Mouse (Mus musculus) heart, postnatal 14 days (tissue): ENCODE data around the gene Ranbp17. TPM values are rescaled to one million over a fixed set of nuclear protein-coding genes. Genes with fewer than 3 reads are reported as not detected.
A peak's percentile ranks its signal among the peaks of the same experiment; 100 is the strongest.

Source experiments
- DNase-seq, 2 experiments: peaks; one replicate each; pipeline ENCODE4 v3.0.0; 2021 to 2022
- intact Hi-C: fragments of 180-260 bp; cut with DNase I; formaldehyde crosslinking; loops from one replicate; pipeline ENCODE4 v1.15.1; 2025
- total RNA-seq, 2 experiments: library from RNA; stranded (reverse); gene quantifications; 2 replicates each; pipeline ENCODE4 v1.2.3; 2021

The Ranbp17 gene
- total RNA-seq, 2 experiments from 2014 or later = 1.1 to 1.6 TPM

GRCm38 (mm10) chr11:33199906-33200763, 313.4 kb downstream of the Ranbp17 start:
- DNase-seq = peak; percentile 23 to 32
- intact Hi-C loops = loop anchor here (2.0 kb wide), 1 partner anchor 33 kb away; no protein-coding TSS in a partner anchor

- intact Hi-C loops = no loop called here
- DNase-seq = no peak
These were observed 314.4 kb downstream of the Ranbp17 start for GRCm38 (mm10) chr11:33199117-33199514.

GRCm38 (mm10) chr11:33198351-33199116, 315.0 kb downstream of the Ranbp17 start:
- intact Hi-C loops = no loop called here
- DNase-seq = no peak

GRCm38 (mm10) chr11:33197673-33198072, 315.9 kb downstream of the Ranbp17 start:
- intact Hi-C loops = no loop called here
- no peak for DNase-seq

- DNase-seq = no peak
- intact Hi-C loops = no loop called here
These were observed 316.4 kb downstream of the Ranbp17 start for GRCm38 (mm10) chr11:33197133-33197514.

GRCm38 (mm10) chr11:33196447-33197132, 317.0 kb downstream of the Ranbp17 start:
- DNase-seq = no peak
- intact Hi-C loops = no loop called here

- no peak for DNase-seq
- intact Hi-C loops = no loop called here
These were observed 317.8 kb downstream of the Ranbp17 start for GRCm38 (mm10) chr11:33195531-33196446.

GRCm38 (mm10) chr11:33195061-33195460, 318.5 kb downstream of the Ranbp17 start:
- intact Hi-C loops = no loop called here
- DNase-seq = no peak

GRCm38 (mm10) chr11:33193695-33194094, 319.9 kb downstream of the Ranbp17 start:
- intact Hi-C loops = no loop called here
- no peak for DNase-seq

GRCm38 (mm10) chr11:33181804-33182203, 331.7 kb downstream of the Ranbp17 start:
- intact Hi-C loops = no loop called here

GRCm38 (mm10) chr11:33180701-33181116, 332.8 kb downstream of the Ranbp17 start:
- intact Hi-C loops = no loop called here
- no peak for DNase-seq

More at GRCm38 (mm10) chr11:33181804-33182203, 331.7 kb downstream of the Ranbp17 start:
- no peak for DNase-seq

- no peak for DNase-seq
- intact Hi-C loops = loop anchor here (5.0 kb wide), 1 partner anchor 542 kb away; no protein-coding TSS in a partner anchor
These were observed 333.7 kb downstream of the Ranbp17 start for GRCm38 (mm10) chr11:33179802-33180201.

GRCm38 (mm10) chr11:33176525-33177245, 336.9 kb downstream of the Ranbp17 start:
- peak; percentile 27 to 64 for DNase-seq
- intact Hi-C loops = loop anchor here (1.0 to 5.0 kb wide), 4 partner anchors 119 to 546 kb away; no protein-coding TSS in a partner anchor

- DNase-seq = no peak
- intact Hi-C loops = loop anchor here (1.0 to 5.0 kb wide), 4 partner anchors 120 to 547 kb away; no protein-coding TSS in a partner anchor
These were observed 337.8 kb downstream of the Ranbp17 start for GRCm38 (mm10) chr11:33175768-33176167.

- peak; percentile 54 to 72 for DNase-seq
- intact Hi-C loops = no loop called here
These were observed 343.1 kb downstream of the Ranbp17 start for GRCm38 (mm10) chr11:33170489-33170888.

GRCm38 (mm10) chr11:33162998-33163506, 350.5 kb downstream of the Ranbp17 start, which contains the start of gene Npm1:
Gene Npm1 (minus strand): TSS chr11:33163206.
- intact Hi-C loops = loop anchor here (5.0 kb wide), 1 partner anchor 626 kb away; no protein-coding TSS in a partner anchor
- DNase-seq = peak; percentile 99

GRCm38 (mm10) chr11:33162211-33162997, 351.1 kb downstream of the Ranbp17 start:
- intact Hi-C loops = loop anchor here (5.0 kb wide), 1 partner anchor 625 kb away; no protein-coding TSS in a partner anchor

More at GRCm38 (mm10) chr11:33162211-33162997, 351.1 kb downstream of the Ranbp17 start:
- peak; percentile 61 to 77 for DNase-seq
